Mouse (Mus musculus) adrenal gland, postnatal 25 days (tissue): Measurements from ENCODE around the gene Pdgfc. TPM values are rescaled to one million over a fixed set of nuclear protein-coding genes. Genes with fewer than 3 reads are reported as not detected.

Source experiments
- total RNA-seq: library from RNA; stranded (reverse); gene quantifications from 2 replicates; pipeline ENCODE4 v1.2.3, GENCODE M21; 2021

Pdgfc gene
- total RNA-seq, 1 experiment from 2014 or later, result 7.9 TPM

Other genes with a start within 250 kb of the Pdgfc start
- 9.5 and 14.5 TPM in 2 replicates for gene Gria2, start 233.6 kb upstream of the Pdgfc start, total RNA-seq
- gene Glrb, start 122.8 kb upstream of the Pdgfc start, total RNA-seq, result 8.4 and 8.9 TPM in 2 replicates